Mouse (Mus musculus) megakaryocyte progenitor cell, adult 5-6 weeks (primary cell): Measurements from ENCODE around the gene Serpinb13. TPM values are rescaled to one million over a fixed set of nuclear protein-coding genes. Genes with fewer than 3 reads are reported as not detected.
"Not testable (repeated sequence)": the region's sequence is repeated elsewhere in the genome, so short reads cannot be mapped to it uniquely, and the experiment has no call there.

ENCODE experiments used
- ATAC-seq: replicated peaks from 2 replicates; pipeline ENCODE4 v1.8.0; 2016; ENCODE audit warnings: mild to moderate bottlenecking, moderate TSS enrichment, inconsistent platforms; ENCODE audit not compliant: poor library complexity
- total RNA-seq, 2 experiments: library from RNA; stranded (forward) in 1 of 2; stranded (reverse) in 1 of 2; fragments of 157-497, 149-512 nt in 1 of 2; fragments of 200-1000 nt in 1 of 2; gene quantifications; 2 replicates each; pipeline versions ENCODE4 v1.2.3 to v1.2.4; 2015 to 2017

The Serpinb13 gene
- not detected in 2 replicates for total RNA-seq (2015)
- not detected in 2 replicates for total RNA-seq (2017)

GRCm38 (mm10) chr1:106980684-106981083 lies at the start of gene Serpinb13:
Gene Serpinb13 (plus strand): TSS chr1:106980984.
- no peak for ATAC-seq

- ATAC-seq: peak; percentile 91
These were observed 48.8 kb upstream of the Serpinb13 start for GRCm38 (mm10) chr1:106931954-106932353.

GRCm38 (mm10) chr1:106933658-106934057 lies 47.1 kb upstream of the Serpinb13 start:
- peak; percentile 87 for ATAC-seq

- ATAC-seq: no peak
These were observed 46.5 kb upstream of the Serpinb13 start, which contains the start of gene Serpinb12 for GRCm38 (mm10) chr1:106934265-106934664. Gene Serpinb12 (plus strand): TSS chr1:106934449.

DNA sequence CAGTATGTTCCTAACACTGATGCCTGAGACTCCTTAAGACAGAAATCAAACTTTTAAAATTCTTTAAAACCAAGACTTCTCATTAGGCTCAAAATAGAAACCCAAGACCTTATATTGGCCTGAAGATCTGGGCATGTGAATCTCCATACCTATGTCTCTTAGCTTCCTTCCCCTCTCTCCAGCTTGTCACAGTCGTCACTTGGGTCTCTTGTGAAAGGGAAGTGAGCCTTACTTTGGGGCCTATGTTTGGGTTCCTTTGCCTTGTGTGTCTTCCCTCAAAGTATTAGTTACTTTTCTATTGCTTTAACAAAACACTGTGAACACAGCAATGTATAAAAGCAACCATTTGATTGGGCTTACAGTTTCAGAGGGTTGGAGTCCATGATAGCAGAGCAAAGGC lies 33.6 kb upstream of the Serpinb13 start:
- peak; percentile 46; the same call in 1 of the 2 replicates for ATAC-seq

GRCm38 (mm10) chr1:106959981-106960380 lies 20.8 kb upstream of the Serpinb13 start:
- no peak for ATAC-seq

GRCm38 (mm10) chr1:106961023-106961422 lies 19.8 kb upstream of the Serpinb13 start:
- peak; percentile 98 for ATAC-seq

- ATAC-seq: peak; percentile 74
These were observed 2.3 kb downstream of the Serpinb13 start for GRCm38 (mm10) chr1:106983092-106983491.

GRCm38 (mm10) chr1:106983865-106984264 lies 3.1 kb downstream of the Serpinb13 start:
- ATAC-seq: peak; percentile 84

- ATAC-seq: no peak
These were observed 19.6 kb downstream of the Serpinb13 start for GRCm38 (mm10) chr1:107000424-107000823.

GRCm38 (mm10) chr1:107001754-107002153 lies 21.0 kb downstream of the Serpinb13 start:
- ATAC-seq: no peak

- no peak for ATAC-seq
These were observed 25.5 kb downstream of the Serpinb13 start for GRCm38 (mm10) chr1:107006316-107006715.

DNA sequence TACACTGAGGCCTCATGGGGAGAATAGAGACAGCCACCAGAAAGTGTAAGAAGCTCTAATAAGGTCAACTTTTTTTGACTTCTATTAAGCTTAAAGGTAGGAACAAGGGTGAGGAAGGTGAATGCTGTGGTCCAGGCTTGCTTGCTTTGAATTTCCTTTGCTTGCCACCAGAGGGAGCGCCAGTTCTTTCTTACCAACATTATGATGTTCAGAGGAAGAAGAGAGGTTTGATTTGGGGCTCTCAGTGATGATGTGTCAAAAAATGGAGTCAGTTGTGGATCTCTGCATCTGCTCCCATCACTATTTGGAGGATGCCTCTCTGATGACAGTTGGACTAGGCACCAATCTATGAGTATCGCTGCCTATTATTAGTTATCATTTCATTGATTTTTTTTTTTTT lies 33.7 kb downstream of the Serpinb13 start:
- ATAC-seq: peak; percentile 93

DNA sequence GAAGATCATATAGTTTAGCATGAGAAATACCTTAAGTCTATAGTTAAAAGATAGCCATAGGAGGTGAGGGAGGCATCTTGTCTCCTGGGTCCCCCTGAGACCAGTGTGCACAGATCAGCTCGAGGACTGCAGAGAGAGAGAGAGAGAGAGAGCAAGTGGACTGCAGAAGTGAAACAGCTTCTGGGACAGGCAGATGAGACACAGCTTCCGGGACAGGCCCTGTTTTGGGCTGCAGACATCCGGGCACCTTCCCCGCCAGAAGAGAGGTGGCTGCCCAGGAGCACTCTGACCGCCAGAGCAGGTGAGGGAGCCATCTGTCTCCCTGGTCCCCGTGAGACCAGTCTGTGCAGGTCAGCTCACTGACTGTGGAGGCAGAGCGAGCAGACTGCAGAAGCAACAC lies 34.4 kb downstream of the Serpinb13 start:
- 0 out of 2 replicates have a peak, but pooled peaks have one; percentile 20 for ATAC-seq

- peak; percentile 84 for ATAC-seq
These were observed 45.1 kb downstream of the Serpinb13 start for GRCm38 (mm10) chr1:107025886-107026285.

- not testable (repeated sequence) for ATAC-seq
These were observed 53.5 kb downstream of the Serpinb13 start for GRCm38 (mm10) chr1:107034236-107034635.

Other genes with a start within 250 kb of the Serpinb13 start
- 11.3 and 12.8 TPM in 2 replicates for gene Kdsr, start 221.3 kb upstream of the Serpinb13 start, total RNA-seq (2015)
- gene Kdsr, start 221.3 kb upstream of the Serpinb13 start, total RNA-seq (2017): 32.4 and 36.6 TPM in 2 replicates
- gene Vps4b, start 184.3 kb upstream of the Serpinb13 start, total RNA-seq (2015): 95.7 and 107 TPM in 2 replicates
- 86.3 and 105 TPM in 2 replicates for gene Vps4b, start 184.3 kb upstream of the Serpinb13 start, total RNA-seq (2017)
- gene Serpinb5, start 119.8 kb upstream of the Serpinb13 start, total RNA-seq (2015): not detected in 2 replicates
- not detected in 2 replicates for gene Serpinb5, start 119.8 kb upstream of the Serpinb13 start, total RNA-seq (2017)
- 0.24 TPM in 1 of 2 replicates, not detected in the other for gene Serpinb12, start 46.5 kb upstream of the Serpinb13 start, total RNA-seq (2015)
- not detected in 2 replicates for gene Serpinb12, start 46.5 kb upstream of the Serpinb13 start, total RNA-seq (2017)
- not detected in 2 replicates for gene Serpinb3a, start 71.3 kb downstream of the Serpinb13 start, total RNA-seq (2015)
- not detected in 2 replicates for gene Serpinb3a, start 71.3 kb downstream of the Serpinb13 start, total RNA-seq (2017)
- not detected in 2 replicates for gene Serpinb3d, start 102.5 kb downstream of the Serpinb13 start, total RNA-seq (2015)
- gene Serpinb3d, start 102.5 kb downstream of the Serpinb13 start, total RNA-seq (2017): not detected in 2 replicates